Mouse (Mus musculus): ENCODE measurements around the gene Ctsz. TPM values are rescaled to one million over a fixed set of nuclear protein-coding genes. Genes with fewer than 3 reads are reported as not detected.

Gene Ctsz
- polyA plus RNA-seq, 1 experiment from 2014 or later: 80.5 TPM

DNA sequence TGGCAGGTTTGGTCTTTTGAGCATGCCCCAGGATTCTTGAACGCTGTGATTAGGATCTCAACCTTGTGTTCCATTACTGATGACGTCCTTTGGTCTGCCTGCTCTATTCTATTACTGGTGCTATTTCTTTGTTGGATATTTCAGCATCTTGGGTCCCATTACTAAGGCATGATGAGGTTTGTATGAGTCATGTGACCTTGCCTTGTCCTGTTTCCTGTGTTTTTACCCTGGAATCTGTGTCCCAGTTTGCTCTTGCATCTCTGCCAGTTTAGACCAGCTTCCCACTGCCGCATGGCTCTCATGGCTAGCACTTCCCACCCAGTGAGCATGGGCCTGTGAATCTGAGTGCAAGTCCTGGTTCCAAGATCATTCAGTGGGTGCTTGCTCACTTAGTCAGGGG is 46.9 kb downstream of the Ctsz start:
- Histone ChIP-seq H3K9ac (no peak overlapping the region), H3K4me3 (replicated peaks; ENCODE audit: low read length) (no peak overlapping the region), H3K27ac (no peak overlapping the region), H3K27me3 (ENCODE audit: control insufficient read depth, insufficient read depth, low read length) (no peaks in the 10 kb centered on the region), H3K4me2 (replicated peaks) (no peak overlapping the region), H3K36me3 (replicated peaks; ENCODE audit: control insufficient read depth, insufficient read depth) (no peaks in the 10 kb centered on the region), H3K4me1 (replicated peaks; ENCODE audit: control insufficient read depth, insufficient read depth, low read length) (no peaks in the 10 kb centered on the region), H3K9me3 (ENCODE audit: control insufficient read depth, low read length) (peaks cover 15% of the 10 kb centered on the region; the same call in 1 of the 2 replicates)
- DNase-seq (ENCODE audit: low spot score) (no peak), ATAC-seq (ENCODE audit: low FRiP score) (no peak)
- WGBS: 94% methylated on average over 3 of the region's 3 CpGs

DNA sequence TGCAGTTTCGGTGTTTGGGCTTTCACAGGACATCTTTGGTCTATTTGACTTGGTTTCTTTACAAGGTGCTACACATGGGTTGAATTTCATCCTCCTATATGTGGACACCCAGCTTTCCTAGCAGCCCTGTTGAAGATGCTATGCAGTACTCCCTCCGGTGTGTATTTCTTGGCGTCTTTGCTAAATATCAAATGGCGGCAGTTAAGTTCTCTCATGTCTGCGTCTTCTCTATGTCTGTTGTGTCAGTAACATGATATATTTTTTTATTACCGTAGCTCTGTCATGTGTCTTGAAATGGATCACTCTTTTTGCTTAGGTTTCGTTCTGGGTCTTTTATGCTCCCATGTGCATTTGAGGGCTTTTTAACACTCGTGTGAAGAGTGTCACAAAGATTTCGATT is 57.8 kb downstream of the Ctsz start:
- Histone ChIP-seq H3K27me3 (ENCODE audit: control insufficient read depth, insufficient read depth, low read length) (no peaks in the 10 kb centered on the region), H3K9me3 (ENCODE audit: control insufficient read depth, low read length) (no peaks in the 10 kb centered on the region), H3K27ac (no peak overlapping the region), H3K4me2 (replicated peaks) (no peak overlapping the region), H3K9ac (no peak overlapping the region), H3K4me3 (replicated peaks; ENCODE audit: low read length) (no peak overlapping the region), H3K36me3 (replicated peaks; ENCODE audit: control insufficient read depth, insufficient read depth) (no peaks in the 10 kb centered on the region), H3K4me1 (replicated peaks; ENCODE audit: control insufficient read depth, insufficient read depth, low read length) (no peaks in the 10 kb centered on the region)
- DNase-seq (ENCODE audit: low spot score): no peak
- ATAC-seq (ENCODE audit: low FRiP score): no peak
- 95% methylated on average over 9 of the region's 9 CpGs for WGBS

Other genes starting within 250 kb of the Ctsz start
- gene Gnas, start 154.7 kb downstream of the Ctsz start, polyA plus RNA-seq (2014; fragmentation: Nextera tagmentation; extraction: Ambion mirVana): 1,800 and 1,897 TPM in 2 replicates
- 8.6 and 10.9 TPM in 2 replicates for gene Gm20721, start 92.3 kb downstream of the Ctsz start, polyA plus RNA-seq (2014; fragmentation: Nextera tagmentation; extraction: Ambion mirVana)
- 102 and 106 TPM in 2 replicates for gene Nelfcd, start 23.2 kb downstream of the Ctsz start, polyA plus RNA-seq (2014; fragmentation: Nextera tagmentation; extraction: Ambion mirVana)
- gene Tubb1, start 11.7 kb upstream of the Ctsz start, polyA plus RNA-seq (2014; fragmentation: Nextera tagmentation; extraction: Ambion mirVana): 0.82 and 0.93 TPM in 2 replicates
- 793 and 981 TPM in 2 replicates for gene Atp5e, start 25.1 kb upstream of the Ctsz start, polyA plus RNA-seq (2014; fragmentation: Nextera tagmentation; extraction: Ambion mirVana)
- gene Prelid3b, start 34.0 kb upstream of the Ctsz start, polyA plus RNA-seq (2014; fragmentation: Nextera tagmentation; extraction: Ambion mirVana): 108 and 118 TPM in 2 replicates
- not detected in 2 replicates for gene Zfp831, start 204.5 kb upstream of the Ctsz start, polyA plus RNA-seq (2014; fragmentation: Nextera tagmentation; extraction: Ambion mirVana)

Measured in hindbrain, embryonic 14.5 days (tissue).